Mouse (Mus musculus) testis, postnatal 10 days (tissue): ENCODE data around the gene Olfml2b.

Experiments used
- DNase-seq: peaks from one replicate; pipeline ENCODE4 v3.0.0; 2021; ENCODE audit warnings: low spot score

Gene Olfml2b

DNA sequence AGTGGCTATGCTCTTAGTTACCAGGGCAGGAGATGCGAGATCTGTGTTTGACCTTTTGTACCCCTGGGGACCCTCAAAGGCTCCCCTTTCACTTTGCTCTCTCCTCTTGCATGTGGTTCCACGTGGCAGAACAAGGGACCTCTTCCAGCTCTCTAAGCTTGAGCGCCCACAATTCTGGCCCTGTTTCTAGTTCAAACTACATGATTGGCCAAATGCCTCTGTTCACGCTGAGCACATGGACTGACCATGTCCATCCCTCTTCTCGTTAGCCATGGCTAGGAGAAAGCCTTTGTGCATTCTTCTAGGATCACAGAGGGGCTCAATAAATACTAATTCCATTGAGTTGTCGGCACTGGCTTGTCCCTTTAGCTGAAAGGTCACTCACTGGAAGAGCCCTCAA is 51.0 kb downstream of the Olfml2b start:
- DNase-seq: no peak

DNA sequence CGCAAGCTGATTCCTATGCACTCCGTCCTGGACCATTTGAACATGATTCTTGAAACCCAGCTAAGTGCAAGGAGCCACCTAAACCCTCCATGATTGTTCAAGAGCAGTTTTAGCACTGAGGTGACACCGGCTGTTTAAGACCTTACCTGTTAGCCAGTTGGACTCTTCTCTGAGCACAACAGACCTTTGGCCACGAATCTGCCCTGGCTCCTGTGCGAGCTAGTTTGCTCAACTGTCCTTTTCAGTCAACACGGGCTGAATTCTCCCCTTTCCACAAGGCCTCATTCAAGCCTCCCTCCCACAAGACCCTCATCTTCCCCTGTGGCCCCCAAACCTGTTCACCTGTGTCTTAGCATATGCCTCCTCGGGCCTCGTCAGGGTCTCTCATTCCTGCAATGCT is 52.7 kb downstream of the Olfml2b start:
- no peak for DNase-seq

DNA sequence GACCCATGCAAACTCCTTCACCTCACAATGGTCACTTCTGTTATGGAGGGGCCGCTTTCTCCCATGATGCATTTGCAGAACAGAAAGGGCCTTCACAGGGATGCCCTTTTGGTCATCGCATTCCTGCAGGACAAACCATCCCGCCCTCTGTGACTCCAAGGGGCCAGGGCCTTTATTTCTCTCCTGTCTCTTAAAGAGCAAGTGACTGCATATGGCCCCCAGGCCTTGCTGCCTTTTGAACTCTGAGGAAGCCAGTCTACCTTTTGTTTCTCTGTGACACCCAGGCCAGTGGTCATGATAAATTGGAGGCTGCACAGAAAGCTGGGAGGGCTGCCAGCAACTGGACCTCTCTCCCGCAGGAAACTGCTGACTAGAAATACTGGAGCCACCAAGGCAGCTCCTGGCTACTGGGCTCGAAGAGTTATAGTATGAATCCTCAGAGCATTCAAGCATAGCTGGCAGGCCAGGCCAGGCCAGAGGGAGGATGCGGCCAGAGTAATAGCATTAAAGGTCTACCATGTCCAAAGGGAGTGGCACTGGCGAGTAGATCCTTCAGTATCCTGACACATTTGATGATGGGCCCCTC is 53.5 kb downstream of the Olfml2b start:
- DNase-seq: no peak

DNA sequence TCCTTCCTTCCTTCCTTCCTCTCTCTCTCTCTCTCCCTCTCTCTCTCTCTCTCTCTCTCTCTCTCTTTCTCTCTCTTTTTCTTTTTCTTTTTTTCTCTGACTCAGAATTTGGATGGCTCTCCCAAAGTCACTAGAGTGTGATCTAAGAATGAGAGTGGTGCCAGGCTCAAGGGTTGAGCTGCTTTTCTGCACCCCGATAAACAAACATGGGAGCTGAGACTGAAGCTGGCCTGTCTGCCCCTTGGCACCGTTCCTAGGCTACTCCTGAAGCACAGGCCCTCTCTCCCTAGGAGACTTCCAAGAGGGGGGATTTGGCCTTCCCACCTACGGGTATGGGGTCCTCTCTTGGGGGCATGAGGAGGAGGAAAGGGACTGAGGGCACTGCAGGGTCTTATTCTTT is 54.4 kb downstream of the Olfml2b start:
- no peak for DNase-seq

GRCm38 (mm10) chr1:170699553-170699952 is 55.2 kb downstream of the Olfml2b start:
- no peak for DNase-seq

DNA sequence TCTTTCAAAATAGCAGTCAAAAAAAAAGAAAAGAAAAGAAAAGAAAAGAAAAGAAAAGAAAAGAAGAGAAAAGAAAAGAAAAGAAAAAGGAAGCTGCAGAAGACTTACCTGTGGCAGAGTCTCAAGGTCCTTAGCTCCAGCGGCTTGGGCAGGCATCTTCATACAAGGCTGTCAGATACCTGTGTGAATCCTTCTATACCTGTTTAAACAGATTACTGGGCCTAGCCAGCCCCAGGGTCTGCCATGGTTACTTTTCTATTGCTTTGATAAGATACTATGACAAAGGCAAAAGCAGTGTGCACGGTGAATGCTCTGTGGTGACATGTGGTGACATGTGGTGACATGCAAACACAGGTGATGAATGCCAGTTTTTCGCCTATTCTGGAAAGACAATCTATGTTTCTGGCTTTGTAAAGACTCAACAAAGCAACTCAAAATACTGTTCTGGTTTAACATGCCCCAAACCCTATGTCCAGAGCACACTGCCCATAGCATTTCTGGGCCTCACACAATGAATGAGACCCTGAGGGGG is 56.2 kb downstream of the Olfml2b start:
- DNase-seq: no peak

DNA sequence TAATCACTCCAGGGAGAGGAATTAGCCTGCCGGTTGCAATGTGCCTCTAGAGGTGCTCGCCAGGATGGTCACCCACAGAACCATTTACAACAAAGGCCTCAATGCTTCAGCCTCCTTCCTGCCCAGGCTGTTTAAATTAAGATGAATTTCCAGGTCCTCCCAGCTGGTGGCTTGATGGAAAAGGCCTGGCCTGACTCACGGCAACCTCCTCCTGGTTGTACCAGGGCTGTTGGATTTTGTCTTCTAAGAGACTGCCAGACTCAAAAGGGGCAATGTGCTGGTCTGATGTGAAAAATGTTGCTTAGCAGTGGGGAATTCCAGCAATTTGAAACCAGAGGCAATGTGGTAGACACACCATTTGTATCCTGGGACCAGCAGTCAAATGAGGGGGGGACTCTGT is 56.8 kb downstream of the Olfml2b start:
- DNase-seq: no peak

DNA sequence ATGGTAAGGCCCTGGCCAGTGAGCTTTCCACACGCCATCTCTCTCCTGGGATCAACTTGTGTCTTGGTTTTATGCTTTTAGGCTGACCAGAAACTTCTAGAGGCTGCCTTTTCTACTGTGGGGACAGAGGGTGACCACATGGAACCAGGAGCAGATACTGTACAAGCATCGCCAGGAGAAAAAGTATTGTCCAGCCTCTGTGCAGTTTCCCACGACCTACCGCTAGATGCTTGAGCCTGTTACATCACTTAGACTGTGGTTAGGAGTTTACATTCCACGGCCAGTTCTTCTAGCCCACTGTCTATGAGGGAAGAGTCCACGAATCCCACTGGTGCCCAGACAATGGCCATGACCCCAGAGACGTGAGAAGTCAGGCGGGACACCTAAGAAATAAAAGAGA is 57.2 kb downstream of the Olfml2b start:
- no peak for DNase-seq

- DNase-seq: no peak
Measured at GRCm38 (mm10) chr1:170702263-170702662, 57.9 kb downstream of the Olfml2b start.

- DNase-seq: no peak
Measured at GRCm38 (mm10) chr1:170702958-170703357, 58.6 kb downstream of the Olfml2b start.

DNA sequence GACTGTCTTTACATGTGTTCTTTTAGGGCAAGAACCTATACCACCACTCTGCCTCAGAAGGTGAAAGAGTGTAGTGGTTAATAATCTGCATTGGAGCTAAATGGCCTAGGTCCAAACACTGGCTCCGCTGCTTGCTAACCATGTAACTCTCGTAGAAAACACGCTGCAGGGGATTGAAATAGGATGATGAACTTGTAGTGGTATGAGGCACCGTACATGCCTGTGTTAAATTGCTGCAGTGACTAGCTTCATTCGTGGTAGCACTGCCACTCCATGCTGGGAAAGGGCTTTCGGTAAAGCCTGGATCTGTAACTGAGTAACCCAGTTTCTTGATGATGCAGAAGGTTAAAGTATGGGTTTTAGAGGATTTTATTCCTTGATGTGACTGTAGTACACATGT is 59.8 kb downstream of the Olfml2b start:
- DNase-seq: no peak

GRCm38 (mm10) chr1:170704911-170705594 is 60.7 kb downstream of the Olfml2b start:
- DNase-seq: no peak

DNA sequence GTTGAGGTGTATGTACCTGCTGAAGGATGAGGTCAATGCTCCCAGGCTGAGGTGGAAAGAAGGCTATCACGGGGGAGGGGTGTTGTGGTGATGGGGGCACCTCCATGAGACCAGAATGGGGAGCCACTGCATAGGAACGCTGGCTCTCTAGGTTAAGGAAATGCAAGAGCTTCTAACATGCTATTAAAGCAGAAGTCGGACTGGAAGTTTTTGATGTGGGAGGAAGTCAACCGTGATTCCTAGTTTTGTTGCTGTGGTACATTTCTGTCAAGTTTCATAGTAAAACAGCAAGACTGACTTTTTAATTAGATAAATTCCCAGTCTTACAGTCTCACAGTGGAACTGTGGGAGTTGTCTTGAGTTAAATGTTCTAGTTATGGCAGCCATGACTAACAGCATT is 61.7 kb downstream of the Olfml2b start:
- no peak for DNase-seq

DNA sequence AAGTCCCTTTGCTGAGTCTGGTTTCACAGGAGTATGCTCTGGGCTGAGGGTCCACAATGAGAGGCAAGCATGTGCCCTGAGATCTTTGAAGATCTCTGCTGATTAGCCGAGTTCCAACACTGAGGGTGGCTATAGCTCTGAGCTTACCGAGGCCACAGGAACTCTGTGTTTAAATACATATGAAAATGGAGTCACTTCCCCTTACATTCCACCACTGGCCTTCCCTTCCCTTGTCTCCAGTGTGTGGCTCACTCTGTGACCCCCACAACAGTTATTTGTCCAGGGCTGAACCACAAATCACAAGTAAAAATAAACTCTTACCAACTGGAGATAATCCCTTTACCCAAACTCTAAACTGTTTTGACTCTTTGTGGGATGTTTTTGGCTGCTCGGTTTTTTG is 64.7 kb downstream of the Olfml2b start:
- no peak for DNase-seq

GRCm38 (mm10) chr1:170709481-170709880 is 65.1 kb downstream of the Olfml2b start:
- no peak for DNase-seq

GRCm38 (mm10) chr1:170709969-170710368 is 65.6 kb downstream of the Olfml2b start:
- no peak for DNase-seq

DNA sequence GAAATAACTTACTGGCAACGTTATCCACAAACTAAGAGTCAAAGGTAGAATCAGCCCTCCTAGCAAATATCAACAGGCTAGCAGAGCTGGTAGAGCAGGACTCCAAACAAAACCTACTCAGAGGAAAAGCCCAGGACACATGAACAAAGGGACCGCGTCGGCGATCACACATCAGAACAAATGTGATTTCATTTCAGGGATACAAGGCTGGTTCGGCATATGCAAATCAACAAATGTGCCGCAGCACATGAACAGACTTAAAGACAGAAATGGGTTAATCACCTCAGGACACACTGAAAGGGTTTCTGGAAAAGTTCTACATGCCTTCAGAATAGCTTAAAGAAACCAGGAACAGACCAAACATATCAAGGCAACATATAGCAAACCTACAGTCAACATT is 67.4 kb downstream of the Olfml2b start:
- no peak for DNase-seq

- no peak for DNase-seq
Measured at GRCm38 (mm10) chr1:170717241-170717828, 73.0 kb downstream of the Olfml2b start.

DNA sequence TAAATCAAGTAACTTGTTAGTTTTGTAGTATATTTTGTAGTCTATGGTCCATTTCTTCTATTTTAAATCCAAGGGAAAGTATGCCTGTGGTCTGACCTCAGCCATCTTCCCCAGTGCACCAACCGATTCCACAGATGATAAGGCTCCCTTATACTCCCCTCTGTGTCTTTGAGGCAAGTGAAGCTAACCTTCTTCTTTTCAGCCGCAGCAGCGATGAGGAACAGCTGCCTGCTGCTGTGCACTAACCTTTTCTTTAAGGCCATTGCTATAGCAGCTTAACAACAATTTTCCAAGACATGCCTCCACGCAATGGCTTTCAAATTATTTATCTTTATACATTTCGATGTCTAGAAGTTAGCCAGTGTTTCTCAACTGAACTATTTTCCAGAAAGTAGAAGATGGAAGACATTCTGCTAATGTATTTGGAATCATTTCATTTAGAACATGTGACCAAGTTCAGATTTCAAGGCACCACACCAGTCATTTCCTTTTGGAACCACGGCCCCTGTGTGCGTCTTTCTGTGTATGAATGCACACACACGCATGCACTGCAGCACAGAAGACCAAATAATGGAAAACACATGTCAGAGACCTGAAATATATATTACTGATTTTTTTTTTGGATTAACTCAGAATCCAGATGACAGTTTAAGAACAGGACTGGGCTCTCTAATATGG is 73.9 kb downstream of the Olfml2b start:
- no peak for DNase-seq

DNA sequence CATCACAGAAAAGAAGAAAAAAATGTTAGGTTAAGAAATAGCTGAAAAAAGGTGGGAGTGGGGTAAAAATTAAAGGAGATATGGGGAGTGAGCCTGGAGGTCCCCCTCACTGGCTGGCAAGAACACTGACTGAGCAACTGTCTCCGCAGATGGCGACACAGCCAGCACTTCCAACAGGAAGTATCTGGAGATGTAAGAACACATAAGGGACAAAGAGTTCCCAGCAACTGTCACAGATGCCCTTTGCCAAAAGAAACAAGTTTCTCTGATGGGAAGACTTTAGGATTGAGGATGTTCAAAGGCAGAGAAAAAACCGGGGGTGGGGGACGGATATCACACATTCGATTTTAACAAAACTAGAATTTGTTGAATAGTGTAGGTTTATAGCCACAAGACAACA is 77.2 kb downstream of the Olfml2b start:
- DNase-seq: no peak

DNA sequence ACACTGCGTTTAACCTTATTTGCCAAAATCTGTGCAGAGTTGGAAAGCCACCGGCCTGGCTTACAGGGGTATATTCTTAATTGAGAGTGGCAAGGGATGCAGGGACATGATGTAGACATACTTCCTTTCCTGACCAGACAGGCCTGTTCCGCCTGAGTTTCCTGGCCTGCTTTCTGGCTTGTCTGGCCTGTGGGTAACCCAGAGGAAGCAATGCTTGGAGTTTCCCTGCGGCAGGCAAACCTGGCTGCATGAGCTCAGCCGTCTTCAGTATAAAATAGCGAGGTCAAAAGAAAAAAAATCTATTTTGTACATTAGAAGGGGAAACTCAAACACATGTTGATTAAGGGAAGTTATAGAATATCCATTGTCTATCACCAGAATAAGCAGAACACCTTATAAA is 84.2 kb downstream of the Olfml2b start:
- no peak for DNase-seq

DNA sequence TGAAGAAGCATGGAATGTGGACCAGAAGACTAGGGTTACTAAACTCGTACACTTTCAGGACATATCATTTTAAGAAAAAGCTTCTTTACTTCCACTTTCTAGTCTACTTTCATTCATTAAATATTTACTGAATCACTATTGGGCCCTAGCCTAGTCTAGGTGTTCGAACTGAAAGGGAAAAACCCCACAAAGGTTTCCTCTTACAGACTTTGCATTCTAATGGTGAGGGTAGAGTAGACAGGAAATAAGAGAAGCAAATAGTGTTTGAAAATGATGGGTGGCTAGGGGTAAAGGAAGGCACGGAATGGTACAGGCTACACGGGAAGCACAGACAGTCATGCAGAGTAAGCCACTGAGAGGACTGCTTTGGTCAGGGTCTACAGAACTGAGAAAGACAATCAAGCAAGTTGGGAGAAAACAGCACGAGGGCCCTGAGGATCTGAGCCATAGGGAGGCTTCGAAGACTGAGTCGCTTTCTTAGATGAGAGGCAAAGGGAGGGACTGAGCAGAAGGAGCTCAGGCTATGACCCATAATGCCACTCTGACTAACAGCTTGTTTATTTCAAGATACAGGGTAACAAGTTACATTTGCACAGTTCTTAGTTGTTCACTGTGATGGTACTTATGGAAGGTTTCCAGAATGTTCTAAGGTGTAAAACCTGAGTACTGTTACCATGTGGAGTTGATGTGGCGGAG is 85.1 kb downstream of the Olfml2b start:
- no peak for DNase-seq
